Mouse (Mus musculus) erythroblast, embryonic 14.5 days (primary cell): ENCODE data around the gene Actl6b.

Experiments used
- GATA1 ChIP-seq: IDR thresholded peaks from 2 replicates; pipeline ENCODE4 v1.6.1; 2012; ENCODE audit warnings: low read length, inconsistent platforms, mixed read lengths
- TAL1 ChIP-seq: IDR thresholded peaks from 3 replicates; pipeline ENCODE4 v1.6.1; 2012; ENCODE audit warnings: low read length, inconsistent platforms, mixed read lengths

- no peak for TF ChIP-seq GATA1
- TF ChIP-seq TAL1, result no peak
Observed at GRCm38 (mm10) chr5:137513951-137514721, 39.2 kb upstream of the Actl6b start.
